Mouse (Mus musculus) E14TG2a.4 (cell line): ENCODE measurements around the gene Gemin6.
"Not testable (repeated sequence)": the region's sequence is repeated elsewhere in the genome, so short reads cannot be mapped to it uniquely, and the experiment has no call there.

Source experiments
- CTCF ChIP-seq: conservative IDR thresholded peaks from 2 replicates; pipeline ENCODE4 v1.5.1; 2014; ENCODE audit warnings: low read length
- NANOG ChIP-seq: IDR thresholded peaks from 2 replicates; pipeline ENCODE4 v1.6.1; 2014; ENCODE audit warnings: borderline replicate concordance, low read length, mixed read lengths
- POU5F1 ChIP-seq: IDR thresholded peaks from 2 replicates; pipeline ENCODE4 v1.6.1; 2014; ENCODE audit warnings: low read length, borderline replicate concordance

DNA sequence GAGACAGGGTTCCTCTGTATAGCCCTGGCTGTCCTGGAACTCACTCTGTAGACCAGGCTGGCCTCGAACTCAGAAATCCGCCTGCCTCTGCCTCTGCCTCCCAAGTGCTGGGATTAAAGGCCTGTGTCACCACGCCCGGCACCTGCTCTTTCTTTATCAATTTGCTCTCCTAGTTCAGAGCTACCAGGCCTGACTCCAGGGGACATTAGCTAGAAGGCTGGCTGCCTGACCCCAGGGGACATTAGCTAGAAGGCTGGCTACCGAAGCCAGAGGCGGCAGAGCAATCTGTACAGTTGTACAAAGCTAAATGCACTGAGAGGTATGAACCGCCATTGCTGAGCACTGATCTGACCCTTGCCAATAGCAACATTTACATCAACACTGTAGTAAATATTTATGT, 46.4 kb downstream of the Gemin6 start:
- not testable (repeated sequence) for TF ChIP-seq CTCF, NANOG, POU5F1
